Mouse (Mus musculus) embryo, embryonic 9.5 days (tissue): ENCODE results near the gene Mpdu1.
"Not testable (repeated sequence)": the region's sequence is repeated elsewhere in the genome, so short reads cannot be mapped to it uniquely, and the experiment has no call there.

Experiments
- DNase-seq: peaks from one replicate; pipeline ENCODE4 v3.0.0-alpha.2; 2017; ENCODE audit errors: extremely low spot score

Gene Mpdu1

GRCm38 (mm10) chr11:69621571-69622268 lies 40.7 kb downstream of the Mpdu1 start, which contains the start of gene Sat2:
Gene Sat2 (plus strand): TSS chr11:69622024.
- peak; percentile 82 for DNase-seq

- no peak for DNase-seq
Measured at GRCm38 (mm10) chr11:69620394-69621081, 41.9 kb downstream of the Mpdu1 start.

DNA sequence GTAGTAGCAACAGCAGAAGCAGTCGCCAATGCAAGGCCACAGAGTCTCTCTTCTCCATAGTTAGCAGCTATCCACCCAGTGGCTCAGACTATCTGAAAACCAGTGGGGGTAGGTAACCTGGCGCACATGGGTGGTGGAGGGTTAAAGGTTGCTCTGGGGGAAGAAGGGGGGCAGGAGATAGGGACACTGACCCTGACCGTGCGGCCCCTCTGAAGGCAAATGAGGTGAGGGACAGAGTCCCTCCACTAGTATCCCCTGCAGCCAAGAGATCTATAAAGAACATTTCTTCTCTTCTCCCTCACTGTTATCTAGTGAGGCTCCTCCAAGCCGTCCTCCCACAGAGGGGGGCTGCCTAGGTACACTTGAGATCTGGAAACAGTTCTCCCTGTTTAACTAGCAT lies 44.6 kb downstream of the Mpdu1 start, which contains the start of gene Shbg:
TSS of gene Shbg (minus strand) at position 101 of the 400 bp plus-strand sequence.
- DNase-seq, result no peak

- DNase-seq, result no peak
Measured at GRCm38 (mm10) chr11:69616781-69617180, 45.7 kb downstream of the Mpdu1 start.

DNA sequence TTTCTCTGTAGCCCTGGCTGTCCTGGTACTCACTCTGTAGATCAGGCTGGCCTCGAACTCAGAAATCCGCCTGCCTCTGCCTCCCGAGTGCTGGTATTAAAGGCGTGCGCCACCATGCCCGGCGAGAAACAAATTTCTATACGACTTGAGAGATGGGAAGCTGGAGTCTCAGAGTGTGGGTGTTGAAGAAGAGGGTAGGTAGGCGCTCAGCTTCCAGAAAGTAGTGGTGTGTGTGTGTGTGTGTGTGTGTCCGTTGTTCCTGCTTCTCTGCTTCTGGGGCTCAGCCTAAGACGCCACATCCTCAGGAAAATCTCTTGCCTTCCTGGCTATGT lies 48.2 kb downstream of the Mpdu1 start:
- not testable (repeated sequence) for DNase-seq

DNA sequence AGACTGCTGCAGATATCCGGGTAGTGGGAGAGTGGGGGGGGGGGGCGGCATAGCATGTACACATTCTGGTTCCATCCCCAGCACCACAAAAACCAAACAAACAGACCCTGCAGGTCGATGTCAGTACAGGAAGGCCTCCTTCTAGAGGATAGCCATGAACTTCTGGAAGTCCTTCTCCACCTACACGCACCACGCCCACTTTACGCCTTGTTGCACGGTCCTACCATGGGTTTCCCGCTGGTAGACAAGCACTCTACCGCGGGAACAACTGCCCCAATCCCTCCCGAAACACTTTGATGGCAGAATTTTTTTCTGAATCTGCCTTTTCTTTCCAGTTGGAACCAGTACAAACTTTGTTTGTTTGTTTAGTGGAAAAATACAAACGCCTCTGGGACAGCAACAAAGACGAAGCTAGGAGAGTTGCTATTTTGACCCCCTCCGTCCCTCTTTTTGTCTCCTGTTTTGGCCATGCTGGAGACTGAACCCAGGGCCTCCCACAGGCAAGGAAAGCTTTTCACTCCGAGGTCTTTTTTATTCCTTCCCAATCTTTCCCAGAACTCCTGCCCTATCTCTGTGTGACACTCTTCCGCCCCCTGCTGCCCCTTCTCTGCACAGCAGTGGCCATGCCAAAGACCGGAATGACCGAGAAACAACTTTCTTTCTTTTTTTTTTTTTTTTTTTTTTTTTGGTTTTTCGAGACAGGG lies 48.7 kb downstream of the Mpdu1 start:
- peak; percentile 86 for DNase-seq

- no peak for DNase-seq
Measured at GRCm38 (mm10) chr11:69610899-69611298, 51.5 kb downstream of the Mpdu1 start.

DNA sequence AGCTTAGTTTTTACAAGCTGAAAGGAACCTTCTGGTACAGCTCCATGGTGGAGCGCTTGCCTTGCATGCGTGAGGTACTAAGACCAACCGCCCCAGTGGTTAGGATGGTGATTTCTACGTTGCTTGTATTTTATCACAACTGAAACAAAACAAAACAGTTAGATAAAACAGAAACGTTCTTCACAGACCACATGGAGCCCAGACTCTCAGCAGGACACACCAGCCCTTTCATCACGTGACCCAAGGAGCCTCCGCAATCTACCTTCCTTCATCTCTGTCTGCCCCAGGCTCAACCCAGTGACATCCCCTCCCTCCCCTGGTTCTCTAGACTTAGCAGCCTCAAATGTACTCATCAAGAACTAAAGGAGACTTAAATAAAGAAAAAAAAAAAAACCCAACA lies 53.0 kb downstream of the Mpdu1 start:
- DNase-seq, result no peak

DNA sequence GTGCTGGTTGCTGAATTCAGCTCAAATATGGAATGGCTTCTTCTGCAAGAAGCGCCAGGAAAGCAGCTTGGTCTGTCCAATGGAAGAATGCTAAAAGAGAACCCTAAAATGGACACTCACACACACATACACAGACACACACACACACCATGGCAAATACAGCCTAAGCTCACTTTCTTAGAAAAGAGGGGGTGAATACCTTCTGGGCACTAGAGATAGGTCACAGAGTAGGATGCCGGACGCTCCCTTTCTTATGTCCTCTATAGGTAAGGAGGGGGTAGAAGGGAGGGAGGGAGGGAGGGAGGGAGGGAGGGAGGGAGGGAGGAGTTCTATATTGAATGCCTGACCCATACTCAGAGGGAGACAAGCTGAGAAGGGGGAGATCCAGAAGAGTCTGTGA lies 53.9 kb downstream of the Mpdu1 start:
- no peak for DNase-seq

GRCm38 (mm10) chr11:69606832-69607231 lies 55.6 kb downstream of the Mpdu1 start:
- DNase-seq, result no peak
